Mouse (Mus musculus) thymus, adult 2 months (tissue): ENCODE measurements around the gene Alx3. TPM values are rescaled to one million over a fixed set of nuclear protein-coding genes. Genes with fewer than 3 reads are reported as not detected.

Experiments used
- DNase-seq: peaks from one replicate; pipeline ENCODE4 v3.0.0; 2021
- H3K27ac ChIP-seq: fragments of 200-500 bp; 2 replicates; pipeline ENCODE4 v1.5.1; 2012; ENCODE audit warnings: low read length, control low read depth; ENCODE audit not compliant: control insufficient read depth, insufficient read depth
- H3K27me3 ChIP-seq: fragments of 200-500 bp; 2 replicates; pipeline ENCODE4 v1.6.1; 2012; ENCODE audit warnings: mild to moderate bottlenecking, low read length, moderate library complexity, mixed read lengths; ENCODE audit not compliant: control insufficient read depth, insufficient read depth
- H3K36me3 ChIP-seq: fragments of 200-500 bp; 2 replicates; pipeline ENCODE4 v1.6.1; 2012; ENCODE audit warnings: mild to moderate bottlenecking, low read length, moderate library complexity; ENCODE audit not compliant: control insufficient read depth, insufficient read depth
- H3K4me1 ChIP-seq: fragments of 200-500 bp; replicated peaks from 2 replicates; pipeline ENCODE4 v1.6.1; 2012; ENCODE audit warnings: low read length; ENCODE audit not compliant: control insufficient read depth, insufficient read depth
- H3K4me3 ChIP-seq: fragments of 200-500 bp; 2 replicates; pipeline ENCODE4 v1.5.1; 2012; ENCODE audit warnings: mild to moderate bottlenecking, low read length, control low read depth, moderate library complexity; ENCODE audit not compliant: control insufficient read depth, insufficient read depth
- CTCF ChIP-seq: fragments of 200-500 bp; IDR thresholded peaks from 2 replicates; pipeline ENCODE4 v1.5.1; 2012; ENCODE audit warnings: mild to moderate bottlenecking, control low read depth, low read length, moderate library complexity, borderline replicate concordance; ENCODE audit not compliant: control insufficient read depth, poor library complexity, insufficient read depth; ENCODE audit errors: extremely low read depth
- POLR2A ChIP-seq: fragments of 200-500 bp; IDR thresholded peaks from 2 replicates; pipeline ENCODE4 v1.6.1; 2012; ENCODE audit warnings: mild to moderate bottlenecking, low read length, control low read depth, moderate library complexity; ENCODE audit not compliant: control insufficient read depth, poor library complexity, insufficient read depth; ENCODE audit errors: extremely low read depth
- WGBS: fragments of 180-500 bp; shearing (Covaris S2); methylation state at CpG from one replicate; pipeline ENCODE4 v1.1.7; 2018; 5-methylcytosine and 5-hydroxymethylcytosine counted together
- polyA plus RNA-seq: library from polyadenylated mRNA; depleted of rRNA; stranded (reverse); fragments of >200 nt; gene quantifications from 2 replicates; pipeline ENCODE4 v1.2.3, GENCODE M21; 2012

Alx3 gene
- polyA plus RNA-seq, 1 experiment = 0.20 TPM

- no peaks in the 10 kb centered on the region for H3K4me1 ChIP-seq
- no peak for TF ChIP-seq CTCF
- no peak for TF ChIP-seq POLR2A
- no peak overlapping the region for H3K4me3 ChIP-seq
- no peaks in the 10 kb centered on the region for H3K27me3 ChIP-seq
- peaks cover 25% of the 10 kb centered on the region; the same call in 1 of the 2 replicates for H3K36me3 ChIP-seq
- no peak for DNase-seq
- H3K27ac ChIP-seq = no peak overlapping the region
- WGBS = 92% methylated on average over 4 of the region's 4 CpGs
Observed at GRCm38 (mm10) chr3:107611394-107611793, 16.6 kb downstream of the Alx3 start.

- Histone ChIP-seq H3K27me3 (no peaks in the 10 kb centered on the region), H3K4me3 (no peak overlapping the region), H3K27ac (no peak overlapping the region), H3K4me1 (no peaks in the 10 kb centered on the region), H3K36me3 (peaks cover 39% of the 10 kb centered on the region)
- 94% methylated on average over 11 of the region's 11 CpGs for WGBS
- DNase-seq = peak; percentile 71
- peak; percentile 75; the same call in 1 of the 2 replicates for TF ChIP-seq CTCF
- no peak for TF ChIP-seq POLR2A
Observed at GRCm38 (mm10) chr3:107612902-107613525, 18.2 kb downstream of the Alx3 start.

GRCm38 (mm10) chr3:107617800-107618199 is 23.0 kb downstream of the Alx3 start:
- no peaks in the 10 kb centered on the region for H3K27me3 ChIP-seq
- H3K27ac ChIP-seq = no peak overlapping the region
- 93% methylated on average over 3 of the region's 3 CpGs for WGBS
- DNase-seq = no peak
- no peak for TF ChIP-seq POLR2A
- TF ChIP-seq CTCF = no peak
- H3K4me3 ChIP-seq = no peak overlapping the region
- H3K36me3 ChIP-seq = peaks cover 77% of the 10 kb centered on the region
- no peaks in the 10 kb centered on the region for H3K4me1 ChIP-seq

GRCm38 (mm10) chr3:107619911-107620310 is 25.1 kb downstream of the Alx3 start:
- WGBS = 95% methylated on average over 6 of the region's 6 CpGs
- Histone ChIP-seq H3K27me3 (no peaks in the 10 kb centered on the region), H3K4me1 (no peaks in the 10 kb centered on the region), H3K36me3 (peaks cover 86% of the 10 kb centered on the region), H3K27ac (no peak overlapping the region), H3K4me3 (no peak overlapping the region)
- TF ChIP-seq CTCF (no peak), POLR2A (no peak)
- DNase-seq = no peak

GRCm38 (mm10) chr3:107621286-107622075 is 26.6 kb downstream of the Alx3 start:
- DNase-seq = no peak
- Histone ChIP-seq H3K27ac (no peak overlapping the region), H3K4me1 (no peaks in the 10 kb centered on the region), H3K36me3 (peaks cover 87% of the 10 kb centered on the region), H3K4me3 (no peak overlapping the region), H3K27me3 (no peaks in the 10 kb centered on the region)
- TF ChIP-seq CTCF (no peak), POLR2A (no peak)
- WGBS = 97% methylated on average over 21 of the region's 21 CpGs

- no peak overlapping the region for H3K27ac ChIP-seq
- H3K4me1 ChIP-seq = no peaks in the 10 kb centered on the region
- H3K4me3 ChIP-seq = no peak overlapping the region
- WGBS = 99% methylated on average over 7 of the region's 7 CpGs
- peaks cover 87% of the 10 kb centered on the region for H3K36me3 ChIP-seq
- TF ChIP-seq CTCF = no peak
- no peak for TF ChIP-seq POLR2A
- no peak for DNase-seq
- no peaks in the 10 kb centered on the region for H3K27me3 ChIP-seq
Observed at GRCm38 (mm10) chr3:107622537-107622936, 27.7 kb downstream of the Alx3 start.

- no peak overlapping the region for H3K27ac ChIP-seq
- DNase-seq = no peak
- H3K36me3 ChIP-seq = peaks cover 70% of the 10 kb centered on the region
- no peaks in the 10 kb centered on the region for H3K27me3 ChIP-seq
- TF ChIP-seq CTCF (no peak), POLR2A (no peak)
- no peaks in the 10 kb centered on the region for H3K4me1 ChIP-seq
- H3K4me3 ChIP-seq = no peak overlapping the region
- 95% methylated on average over 8 of the region's 8 CpGs for WGBS
Observed at GRCm38 (mm10) chr3:107624424-107624823, 29.6 kb downstream of the Alx3 start.
